Mouse (Mus musculus): ENCODE results near the gene Chd8.
A peak's percentile ranks its signal among the peaks of the same experiment; 100 is the strongest.

Gene Chd8

DNA sequence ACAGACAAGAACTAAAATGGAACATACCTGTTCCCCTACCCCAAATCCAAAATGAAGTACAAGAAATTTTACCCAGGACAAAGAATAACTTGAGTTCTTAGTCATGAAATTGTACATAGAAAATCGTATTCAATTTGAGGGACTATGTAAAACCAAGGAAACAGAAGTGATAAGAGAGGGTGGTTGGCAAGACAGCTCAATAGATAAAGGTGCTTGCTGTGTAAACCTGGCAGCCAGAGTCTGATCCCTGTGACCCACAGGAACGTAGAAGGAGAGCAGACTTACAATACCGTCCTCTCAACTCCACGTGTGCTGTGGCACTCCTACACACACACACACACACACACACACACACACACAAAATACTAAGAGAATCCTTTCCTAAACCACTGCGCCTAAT is 40.3 kb downstream of the Chd8 start:
- ATAC-seq (ENCODE audit: insufficient number of reproducible peaks, low FRiP score, low TSS enrichment): no peak

DNA sequence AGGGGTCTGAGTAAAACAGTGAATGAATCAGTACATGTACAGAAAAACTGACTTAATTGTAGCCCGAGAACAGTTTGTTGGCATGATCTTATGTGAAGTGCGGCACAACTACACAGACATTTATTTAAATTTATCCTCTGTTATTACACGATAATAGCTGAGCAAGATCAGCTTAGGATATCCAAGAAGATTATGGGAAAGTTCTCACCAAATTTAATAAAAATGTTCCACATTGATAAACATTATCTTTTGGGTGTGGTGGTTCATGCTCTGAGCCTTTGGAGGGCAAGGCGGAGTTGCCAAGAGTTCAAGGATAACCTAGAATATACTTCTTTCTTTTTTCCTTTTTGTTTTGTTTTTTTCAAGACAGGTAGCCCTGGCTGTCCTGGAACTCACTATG is 58.2 kb downstream of the Chd8 start:
- no peak for ATAC-seq (ENCODE audit: insufficient number of reproducible peaks, low FRiP score, low TSS enrichment)

DNA sequence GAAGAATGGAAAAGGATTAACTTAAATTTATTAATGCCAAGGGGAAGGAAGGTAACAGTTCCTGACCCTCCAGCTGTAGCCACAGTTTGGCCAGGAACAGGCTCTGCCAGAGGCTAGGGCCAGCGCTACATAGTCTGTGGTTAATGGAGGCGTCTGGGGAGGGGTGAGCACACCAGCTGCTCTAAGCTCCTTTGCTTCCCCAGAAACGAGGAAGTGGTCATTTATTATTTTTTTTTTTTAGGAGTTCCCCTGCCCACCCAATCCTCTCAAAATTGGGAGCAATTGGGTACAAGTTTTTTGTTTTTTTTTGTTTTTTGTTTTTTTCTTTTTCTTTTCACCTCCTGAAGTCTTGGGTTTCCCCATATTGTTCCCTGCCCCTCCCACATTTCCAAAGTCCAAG is 59.4 kb downstream of the Chd8 start:
- no peak for ATAC-seq (ENCODE audit: insufficient number of reproducible peaks, low FRiP score, low TSS enrichment)

DNA sequence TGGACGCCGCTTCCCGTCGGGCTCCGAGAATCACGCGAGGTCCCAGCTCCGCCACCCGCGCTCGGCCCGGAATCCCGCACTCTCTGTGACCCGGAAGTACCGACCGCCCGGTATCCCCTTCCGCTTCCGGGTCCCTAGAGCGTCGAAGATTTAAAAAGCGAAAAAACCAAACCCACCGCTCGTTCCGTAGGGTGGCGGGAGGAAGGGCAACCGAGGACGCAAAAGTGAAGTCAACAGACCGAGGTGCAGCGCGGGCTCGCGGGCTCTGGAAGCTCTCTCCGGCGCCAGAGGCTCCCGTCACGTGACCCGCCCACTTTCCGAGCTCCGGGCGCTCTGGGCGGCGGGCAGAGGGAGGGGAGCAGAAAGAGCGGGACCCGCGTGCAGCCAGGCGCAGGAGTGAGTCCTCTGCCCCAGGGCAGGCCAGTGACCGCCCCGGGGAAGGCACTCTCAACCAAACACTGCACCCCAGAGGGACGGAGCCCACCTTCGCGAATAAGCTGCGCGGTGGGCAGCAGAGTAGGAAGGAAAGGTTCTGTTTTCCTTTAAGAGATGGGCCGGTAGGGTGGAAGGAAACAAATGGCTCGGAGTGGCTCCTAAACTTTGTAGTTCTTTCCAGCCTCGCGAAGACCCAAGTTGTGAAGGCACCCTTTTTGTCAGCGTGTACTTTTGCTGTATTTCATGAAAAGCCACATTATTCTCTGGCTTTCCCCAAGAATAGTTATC is 60.3 kb downstream of the Chd8 start, which contains the start of gene Supt16:
Supt16 (minus strand) TSS at position 261 of the 723 bp plus-strand sequence.
- peak; percentile 91 for ATAC-seq (ENCODE audit: insufficient number of reproducible peaks, low FRiP score, low TSS enrichment)

- ATAC-seq (ENCODE audit: insufficient number of reproducible peaks, low FRiP score, low TSS enrichment): 0 out of 2 replicates have a peak, but pooled peaks have one; percentile 8
Measured at GRCm38 (mm10) chr14:52196230-52197155, 61.1 kb downstream of the Chd8 start.

DNA sequence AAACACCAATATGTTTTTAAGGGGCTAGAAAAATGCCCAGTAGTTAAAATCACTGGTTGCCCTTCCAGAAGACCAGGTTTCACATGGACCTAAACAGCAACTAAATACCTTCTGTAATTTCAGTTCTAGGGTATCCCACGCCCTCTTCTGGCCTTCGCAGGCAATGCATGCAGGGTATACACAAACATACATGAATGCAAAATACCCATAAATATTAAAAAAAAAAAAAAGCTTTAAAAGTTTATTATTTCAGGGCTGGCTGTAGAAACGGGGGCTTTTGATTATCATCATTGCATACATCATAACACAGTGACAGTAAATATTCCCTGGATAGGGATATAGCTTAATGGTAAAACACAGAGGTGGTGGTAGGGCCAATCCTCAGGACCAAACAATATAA is 61.9 kb downstream of the Chd8 start:
- ATAC-seq (ENCODE audit: insufficient number of reproducible peaks, low FRiP score, low TSS enrichment): no peak

DNA sequence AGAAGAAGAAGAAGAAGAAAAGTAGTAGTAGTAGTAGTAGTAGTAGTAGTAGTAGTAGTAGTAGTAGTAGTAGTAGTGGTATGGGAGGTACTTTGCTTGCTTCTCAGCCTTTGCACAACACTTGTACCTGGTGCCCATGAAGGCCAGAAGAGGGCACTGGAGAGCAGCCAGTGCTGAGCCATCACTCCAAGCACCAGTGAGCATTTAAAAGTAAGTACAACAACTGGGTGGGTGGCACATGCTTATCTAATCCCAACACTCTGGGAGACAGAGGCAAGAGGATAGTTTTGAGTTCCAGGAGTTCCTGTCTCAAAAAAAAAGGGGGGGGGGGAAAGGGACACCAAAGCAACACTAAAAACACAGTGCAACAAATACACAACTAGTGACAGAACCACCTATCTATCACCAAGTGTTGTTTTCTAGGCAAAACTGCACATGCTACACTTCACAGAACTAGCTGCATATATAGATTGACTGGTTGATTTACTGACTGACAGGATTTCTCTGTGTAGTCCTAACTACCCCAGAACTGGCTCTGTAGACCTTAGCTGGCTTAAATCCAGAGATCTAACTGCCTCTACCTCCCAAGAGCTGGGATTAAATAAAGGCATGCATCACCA is 66.7 kb downstream of the Chd8 start:
- no peak; the same call in 1 of the 2 replicates for ATAC-seq (ENCODE audit: insufficient number of reproducible peaks, low FRiP score, low TSS enrichment)

GRCm38 (mm10) chr14:52189519-52189918 is 68.1 kb downstream of the Chd8 start:
- no peak for ATAC-seq (ENCODE audit: insufficient number of reproducible peaks, low FRiP score, low TSS enrichment)

GRCm38 (mm10) chr14:52188788-52189187 is 68.8 kb downstream of the Chd8 start:
- no peak for ATAC-seq (ENCODE audit: insufficient number of reproducible peaks, low FRiP score, low TSS enrichment)

DNA sequence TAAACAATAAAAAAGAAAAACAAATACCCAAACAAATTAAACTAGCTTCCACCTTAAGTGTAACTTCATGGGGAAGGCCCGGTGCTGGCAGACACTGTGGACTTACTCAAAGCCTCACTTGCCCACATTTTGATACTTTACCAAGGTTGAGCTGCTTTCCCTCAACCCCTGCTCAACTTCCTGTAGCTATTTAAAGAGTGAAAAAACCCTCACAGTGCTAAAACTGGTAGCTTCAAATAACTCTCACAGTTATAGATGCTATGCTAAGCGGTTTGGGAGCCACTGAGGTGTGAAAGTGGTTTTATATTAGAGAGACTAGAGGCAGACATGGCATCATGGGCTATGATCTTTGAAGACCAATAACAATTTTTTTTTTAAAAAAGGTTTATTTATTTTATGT is 91.0 kb downstream of the Chd8 start:
- ATAC-seq (ENCODE audit: insufficient number of reproducible peaks, low FRiP score, low TSS enrichment): no peak

DNA sequence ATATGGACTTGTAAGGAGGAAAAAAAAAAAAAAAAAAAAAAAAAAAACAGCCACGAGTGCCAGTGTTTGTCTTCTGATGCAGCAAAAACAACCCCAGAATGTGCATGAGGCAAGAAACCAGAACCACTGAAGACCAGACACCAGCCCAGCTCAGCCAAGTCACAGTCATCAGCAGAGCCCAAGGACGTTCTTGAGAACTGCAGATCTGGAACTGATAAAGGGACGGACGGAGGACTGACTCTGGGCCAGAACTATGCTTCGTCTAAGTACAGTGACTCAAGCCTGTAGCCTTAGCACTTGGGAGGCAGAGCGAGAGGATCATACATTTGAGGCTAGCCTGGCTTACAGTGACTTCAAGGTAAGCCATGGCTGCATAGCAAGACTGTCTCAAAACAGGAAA is 96.7 kb downstream of the Chd8 start:
- ATAC-seq (ENCODE audit: insufficient number of reproducible peaks, low FRiP score, low TSS enrichment): no peak

DNA sequence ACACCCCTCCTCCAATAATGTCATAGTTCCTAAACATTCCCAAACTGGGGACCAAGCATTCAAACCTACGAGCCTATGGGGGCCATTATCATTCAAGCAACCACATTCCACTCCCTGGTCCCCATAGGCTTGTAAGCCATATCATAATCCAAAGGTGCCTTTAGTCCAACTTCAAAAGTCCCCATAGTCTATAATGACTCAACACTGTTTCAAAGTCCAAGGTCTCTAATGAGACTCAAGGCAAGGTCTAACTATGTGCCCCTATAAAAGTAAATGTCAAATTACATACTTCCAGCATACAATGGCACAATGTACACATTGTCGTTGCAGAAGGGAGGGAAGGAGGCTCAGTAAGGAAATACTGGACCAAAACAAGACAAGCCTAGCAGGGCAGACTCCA is 102.6 kb downstream of the Chd8 start:
- ATAC-seq (ENCODE audit: insufficient number of reproducible peaks, low FRiP score, low TSS enrichment): no peak

GRCm38 (mm10) chr14:52152613-52153012 is 105.0 kb downstream of the Chd8 start:
- no peak for ATAC-seq (ENCODE audit: insufficient number of reproducible peaks, low FRiP score, low TSS enrichment)

GRCm38 (mm10) chr14:52152179-52152578 is 105.4 kb downstream of the Chd8 start:
- no peak for ATAC-seq (ENCODE audit: insufficient number of reproducible peaks, low FRiP score, low TSS enrichment)

- no peak for ATAC-seq (ENCODE audit: insufficient number of reproducible peaks, low FRiP score, low TSS enrichment)
Measured at GRCm38 (mm10) chr14:52149888-52150287, 107.7 kb downstream of the Chd8 start.

Data from cerebellum, adult (tissue).